Mouse (Mus musculus) kidney, postnatal 0 days (tissue): Measurements from ENCODE around the gene Folr2. TPM values are rescaled to one million over a fixed set of nuclear protein-coding genes. Genes with fewer than 3 reads are reported as not detected.

Source experiments
- ATAC-seq: fragments of 200-750 bp; cut with Nextera tagmentation; replicated peaks from 2 replicates; pipeline ENCODE4 v1.8.0; 2017; ENCODE audit warnings: low read depth, moderate number of reproducible peaks, moderate TSS enrichment, moderate library complexity; ENCODE audit not compliant: low FRiP score
- DNase-seq: peaks from one replicate; pipeline ENCODE4 v3.0.0-alpha.2; 2016; ENCODE audit warnings: low spot score
- H3K27ac ChIP-seq: fragments of 300-500 bp; sonication (generic); 2 replicates; pipeline ENCODE4 v1.5.1; 2014; ENCODE audit warnings: mild to moderate bottlenecking
- H3K27me3 ChIP-seq: fragments of 300-500 bp; sonication (generic); 2 replicates; pipeline ENCODE4 v1.6.1; 2014; ENCODE audit warnings: low read length, mixed read lengths; ENCODE audit not compliant: insufficient read depth
- H3K36me3 ChIP-seq: fragments of 300-500 bp; sonication (generic); 2 replicates; pipeline ENCODE4 v1.6.1; 2014; ENCODE audit warnings: low read length, mixed read lengths; ENCODE audit not compliant: insufficient read depth
- H3K4me1 ChIP-seq: fragments of 300-500 bp; sonication (generic); replicated peaks from 2 replicates; pipeline ENCODE4 v1.6.1; 2014; ENCODE audit warnings: antibody characterized with exemption, low read length, mixed read lengths; ENCODE audit not compliant: insufficient read depth
- H3K4me2 ChIP-seq: fragments of 300-500 bp; sonication (generic); 2 replicates; pipeline ENCODE4 v1.6.1; 2014; ENCODE audit warnings: mild to moderate bottlenecking, low read length, moderate library complexity, mixed read lengths
- H3K4me3 ChIP-seq: fragments of 300-500 bp; sonication (generic); replicated peaks from 2 replicates; pipeline ENCODE4 v1.5.1; 2014; ENCODE audit warnings: low read depth, low read length
- H3K9ac ChIP-seq: fragments of 300-500 bp; sonication (generic); 2 replicates; pipeline ENCODE4 v1.6.1; 2014; ENCODE audit warnings: low read depth, low read length
- H3K9me3 ChIP-seq: fragments of 300-500 bp; sonication (generic); replicated peaks from 2 replicates; pipeline ENCODE4 v1.6.1; 2016; ENCODE audit warnings: low read length, inconsistent platforms, mixed read lengths
- CTCF ChIP-seq: IDR thresholded peaks from 2 replicates; pipeline ENCODE4 v1.5.1; 2016; ENCODE audit warnings: antibody characterized with exemption, low read depth, mild to moderate bottlenecking, moderate library complexity
- WGBS: fragments of 180-500 bp; shearing (Covaris S2); extraction: QIAGEN DNeasy Blood & Tissue Kit; methylation state at CpG from one replicate; pipeline ENCODE4 v1.1.7; 2014; 5-methylcytosine and 5-hydroxymethylcytosine counted together
- polyA plus RNA-seq: library from polyadenylated mRNA; unstranded; fragments of >200 nt; fragmentation: Nextera tagmentation; extraction: Ambion mirVana; gene quantifications from 2 replicates; pipeline ENCODE4 v1.2.1, GENCODE M21; 2015

Gene Folr2
- polyA plus RNA-seq = 1.1 and 1.4 TPM in 2 replicates

GRCm38 (mm10) chr7:101857094-101857493, at the start of gene Folr2:
Gene Folr2, minus strand, starts transcription at chr7:101857194.
- H3K4me2 ChIP-seq = no peak within 1 kb of the TSS
- ATAC-seq (no peak), DNase-seq (no peak)
- H3K27ac ChIP-seq = no peak within 1 kb of the TSS
- H3K4me3 ChIP-seq = no peak within 1 kb of the TSS
- H3K36me3 ChIP-seq = no peaks in the 10 kb centered on the region
- H3K4me1 ChIP-seq = no peaks in the 10 kb centered on the region
- WGBS = 91% methylated on average over 4 of the region's 4 CpGs
- H3K27me3 ChIP-seq = no peaks in the 10 kb centered on the region
- H3K9me3 ChIP-seq = no peaks in the 10 kb centered on the region
- TF ChIP-seq CTCF = no peak
- H3K9ac ChIP-seq = no peak within 1 kb of the TSS

- ATAC-seq (no peak), DNase-seq (no peak)
- H3K9me3 ChIP-seq = no peaks in the 10 kb centered on the region
- WGBS = 54% methylated on average over 8 of the region's 8 CpGs
- H3K4me3 ChIP-seq = peak overlapping the region; percentile 65
- peak overlapping the region; percentile 83; the same call in 1 of the 2 replicates for H3K9ac ChIP-seq
- peaks cover 4% of the 10 kb centered on the region; the same call in 1 of the 2 replicates for H3K4me1 ChIP-seq
- H3K36me3 ChIP-seq = peaks cover 15% of the 10 kb centered on the region; the same call in 1 of the 2 replicates
- TF ChIP-seq CTCF = no peak
- H3K27ac ChIP-seq = peak overlapping the region; percentile 95; the same call in 1 of the 2 replicates
- peak overlapping the region; percentile 56 for H3K4me2 ChIP-seq
- H3K27me3 ChIP-seq = no peaks in the 10 kb centered on the region
Measured at GRCm38 (mm10) chr7:101906696-101907095, 49.7 kb upstream of the Folr2 start.

GRCm38 (mm10) chr7:101906287-101906681, 49.3 kb upstream of the Folr2 start, which contains the start of gene Tomt:
Gene Tomt, minus strand, starts transcription at chr7:101906359.
- Histone ChIP-seq H3K4me2 (peak within 1 kb of the TSS; percentile 56), H3K4me3 (peak within 1 kb of the TSS; percentile 65), H3K27ac (peak within 1 kb of the TSS; percentile 95), H3K4me1 (peaks cover 4% of the 10 kb centered on the region; the same call in 1 of the 2 replicates), H3K9me3 (no peaks in the 10 kb centered on the region), H3K27me3 (no peaks in the 10 kb centered on the region), H3K36me3 (peaks cover 15% of the 10 kb centered on the region; the same call in 1 of the 2 replicates), H3K9ac (peak within 1 kb of the TSS; percentile 83)
- 4% methylated on average over 11 of the region's 11 CpGs for WGBS
- DNase-seq (peak; percentile 41), ATAC-seq (no peak)
- no peak for TF ChIP-seq CTCF

GRCm38 (mm10) chr7:101905561-101906286, 48.7 kb upstream of the Folr2 start, which contains the start of gene Lamtor1:
Gene Lamtor1, plus strand, starts transcription at chr7:101905904.
- peaks cover 4% of the 10 kb centered on the region; the same call in 1 of the 2 replicates for H3K4me1 ChIP-seq
- H3K27ac ChIP-seq = peak within 1 kb of the TSS; percentile 95
- DNase-seq (peak; percentile 100), ATAC-seq (peak; percentile 98)
- no peaks in the 10 kb centered on the region for H3K9me3 ChIP-seq
- peak within 1 kb of the TSS; percentile 83 for H3K9ac ChIP-seq
- peak within 1 kb of the TSS; percentile 56 for H3K4me2 ChIP-seq
- TF ChIP-seq CTCF = no peak
- WGBS = under 1% methylated on average over 61 of the region's 61 CpGs
- peaks cover 12% of the 10 kb centered on the region for H3K36me3 ChIP-seq
- peak within 1 kb of the TSS; percentile 65 for H3K4me3 ChIP-seq
- no peaks in the 10 kb centered on the region for H3K27me3 ChIP-seq

GRCm38 (mm10) chr7:101902846-101903245, 45.9 kb upstream of the Folr2 start:
- H3K4me3 ChIP-seq = no peak overlapping the region
- H3K27me3 ChIP-seq = no peaks in the 10 kb centered on the region
- peaks cover 4% of the 10 kb centered on the region; the same call in 1 of the 2 replicates for H3K4me1 ChIP-seq
- no peaks in the 10 kb centered on the region for H3K9me3 ChIP-seq
- no peak overlapping the region for H3K27ac ChIP-seq
- H3K4me2 ChIP-seq = no peak overlapping the region
- DNase-seq (no peak), ATAC-seq (no peak)
- no peaks in the 10 kb centered on the region; the same call in 1 of the 2 replicates for H3K36me3 ChIP-seq
- H3K9ac ChIP-seq = no peak overlapping the region
- peak; percentile 27; the same call in 1 of the 2 replicates for TF ChIP-seq CTCF

GRCm38 (mm10) chr7:101901969-101902368, 45.0 kb upstream of the Folr2 start:
- 91% methylated on average over 10 of the region's 10 CpGs for WGBS
- no peak for ATAC-seq

More at GRCm38 (mm10) chr7:101901969-101902368, 45.0 kb upstream of the Folr2 start:
- Histone ChIP-seq H3K27me3 (no peaks in the 10 kb centered on the region), H3K4me2 (no peak overlapping the region), H3K9me3 (no peaks in the 10 kb centered on the region), H3K27ac (no peak overlapping the region), H3K36me3 (no peaks in the 10 kb centered on the region; the same call in 1 of the 2 replicates), H3K4me1 (peaks cover 7% of the 10 kb centered on the region), H3K4me3 (no peak overlapping the region), H3K9ac (no peak overlapping the region)
- DNase-seq = no peak
- TF ChIP-seq CTCF = no peak
